Mouse (Mus musculus) liver, postnatal 0 days (tissue): ENCODE data around the gene Pcp4. TPM values are rescaled to one million over a fixed set of nuclear protein-coding genes. Genes with fewer than 3 reads are reported as not detected.
A peak's percentile ranks its signal among the peaks of the same experiment; 100 is the strongest.

Source experiments
- ATAC-seq: fragments of 200-750 bp; cut with Nextera tagmentation; 2 replicates; pipeline ENCODE4 v1.8.0; 2017; ENCODE audit warnings: mild to moderate bottlenecking, moderate library complexity
- DNase-seq: peaks from one replicate; pipeline ENCODE4 v3.0.0-alpha.2; 2016
- H3K27ac ChIP-seq: fragments of 300-500 bp; sonication (generic); 2 replicates; pipeline ENCODE4 v1.5.1; 2014; ENCODE audit warnings: antibody characterized with exemption, moderate library complexity, mild to moderate bottlenecking, low read depth
- H3K27me3 ChIP-seq: fragments of 300-500 bp; sonication (generic); 2 replicates; pipeline ENCODE4 v1.6.1; 2014; ENCODE audit warnings: low read length, control low read depth, mixed read lengths; ENCODE audit not compliant: insufficient read depth
- H3K36me3 ChIP-seq: fragments of 300-500 bp; sonication (generic); replicated peaks from 2 replicates; pipeline ENCODE4 v1.6.1; 2014; ENCODE audit warnings: mild to moderate bottlenecking, control low read depth, low read length, moderate library complexity, mixed read lengths; ENCODE audit not compliant: insufficient read depth
- H3K4me1 ChIP-seq: fragments of 300-500 bp; sonication (generic); 2 replicates; pipeline ENCODE4 v1.6.1; 2014; ENCODE audit warnings: antibody characterized with exemption, mild to moderate bottlenecking, control low read depth; ENCODE audit not compliant: insufficient read depth
- H3K4me2 ChIP-seq: fragments of 300-500 bp; sonication (generic); 2 replicates; pipeline ENCODE4 v1.6.1; 2014; ENCODE audit warnings: low read depth, mild to moderate bottlenecking, low read length, moderate library complexity, mixed read lengths
- H3K4me3 ChIP-seq: fragments of 300-500 bp; sonication (generic); 2 replicates; pipeline ENCODE4 v1.5.1; 2014; ENCODE audit warnings: low read depth, low read length
- H3K9ac ChIP-seq: fragments of 300-500 bp; sonication (generic); replicated peaks from 2 replicates; pipeline ENCODE4 v1.6.1; 2014; ENCODE audit warnings: mild to moderate bottlenecking, moderate library complexity
- H3K9me3 ChIP-seq: fragments of 300-500 bp; sonication (generic); 2 replicates; pipeline ENCODE4 v1.6.1; 2016; ENCODE audit warnings: mild to moderate bottlenecking, control low read depth, low read length, mixed read lengths
- CTCF ChIP-seq: sonication (generic); IDR thresholded peaks from 2 replicates; pipeline ENCODE4 v1.5.1; 2016; ENCODE audit warnings: antibody characterized with exemption, low read depth
- EP300 ChIP-seq: IDR thresholded peaks from 2 replicates; pipeline ENCODE4 v1.6.1; 2016; ENCODE audit warnings: antibody characterized with exemption, low read depth, mild to moderate bottlenecking
- WGBS: fragments of 180-500 bp; shearing (Covaris S2); extraction: QIAGEN DNeasy Blood & Tissue Kit; methylation state at CpG from one replicate; pipeline ENCODE4 v1.1.7; 2014; ENCODE audit not compliant: insufficient replicate concordance; 5-methylcytosine and 5-hydroxymethylcytosine counted together
- polyA plus RNA-seq: library from polyadenylated mRNA; unstranded; fragments of >200 nt; fragmentation: Nextera tagmentation; extraction: Ambion mirVana; gene quantifications from 2 replicates; pipeline ENCODE4 v1.2.1, GENCODE M21; 2015

Gene Pcp4
- polyA plus RNA-seq, 1 experiment from 2014 or later = not detected

- TF ChIP-seq EP300 (no peak), CTCF (no peak)
- H3K4me2 ChIP-seq = no peak overlapping the region
- H3K9me3 ChIP-seq = no peaks in the 10 kb centered on the region
- H3K27me3 ChIP-seq = no peaks in the 10 kb centered on the region
- H3K4me3 ChIP-seq = no peak overlapping the region
- H3K4me1 ChIP-seq = no peaks in the 10 kb centered on the region
- DNase-seq = no peak
- no peak overlapping the region for H3K27ac ChIP-seq
- WGBS = 74% methylated on average over 9 of the region's 9 CpGs
- H3K9ac ChIP-seq = no peak overlapping the region
- ATAC-seq = no peak
- no peaks in the 10 kb centered on the region for H3K36me3 ChIP-seq
These were observed 62.6 kb downstream of the Pcp4 start for GRCm38 (mm10) chr16:96529896-96530568.

GRCm38 (mm10) chr16:96530569-96530898 lies 63.1 kb downstream of the Pcp4 start:
- no peaks in the 10 kb centered on the region for H3K4me1 ChIP-seq
- H3K4me2 ChIP-seq = no peak overlapping the region
- H3K27ac ChIP-seq = no peak overlapping the region
- H3K4me3 ChIP-seq = no peak overlapping the region
- no peaks in the 10 kb centered on the region for H3K36me3 ChIP-seq
- TF ChIP-seq EP300 (no peak), CTCF (no peak)
- ATAC-seq = no peak
- no peak for DNase-seq
- no peaks in the 10 kb centered on the region for H3K27me3 ChIP-seq
- H3K9me3 ChIP-seq = no peaks in the 10 kb centered on the region
- 37% methylated on average over 3 of the region's 3 CpGs for WGBS
- no peak overlapping the region for H3K9ac ChIP-seq

- Histone ChIP-seq H3K9ac (no peak overlapping the region), H3K36me3 (no peaks in the 10 kb centered on the region), H3K27ac (no peak overlapping the region), H3K4me1 (no peaks in the 10 kb centered on the region), H3K4me3 (no peak overlapping the region), H3K9me3 (no peaks in the 10 kb centered on the region), H3K4me2 (no peak overlapping the region), H3K27me3 (no peaks in the 10 kb centered on the region)
- ATAC-seq (peak; percentile 56; the same call in 1 of the 2 replicates), DNase-seq (no peak)
- 61% methylated on average over 4 of the region's 4 CpGs for WGBS
- TF ChIP-seq EP300 (no peak), CTCF (no peak)
These were observed 63.6 kb downstream of the Pcp4 start for GRCm38 (mm10) chr16:96531029-96531428.

GRCm38 (mm10) chr16:96533710-96534109 lies 66.3 kb downstream of the Pcp4 start:
- TF ChIP-seq EP300 = no peak
- DNase-seq = no peak
- 33% methylated on average over 8 of the region's 8 CpGs for WGBS
- peak; percentile 60 for ATAC-seq
- H3K27ac ChIP-seq = no peak overlapping the region
- H3K4me3 ChIP-seq = no peak overlapping the region
- no peaks in the 10 kb centered on the region for H3K4me1 ChIP-seq
- H3K36me3 ChIP-seq = no peaks in the 10 kb centered on the region
- no peaks in the 10 kb centered on the region for H3K9me3 ChIP-seq
- H3K4me2 ChIP-seq = no peak overlapping the region
- H3K27me3 ChIP-seq = no peaks in the 10 kb centered on the region
- no peak overlapping the region for H3K9ac ChIP-seq

- no peaks in the 10 kb centered on the region for H3K27me3 ChIP-seq
- no peak overlapping the region for H3K4me2 ChIP-seq
- DNase-seq (no peak), ATAC-seq (no peak)
- H3K4me3 ChIP-seq = no peak overlapping the region
- 72% methylated on average over 4 of the region's 4 CpGs for WGBS
- TF ChIP-seq CTCF (no peak), EP300 (no peak)
- H3K9me3 ChIP-seq = no peaks in the 10 kb centered on the region
- no peak overlapping the region for H3K27ac ChIP-seq
- no peaks in the 10 kb centered on the region for H3K36me3 ChIP-seq
- H3K4me1 ChIP-seq = no peaks in the 10 kb centered on the region
- no peak overlapping the region for H3K9ac ChIP-seq
These were observed 67.9 kb downstream of the Pcp4 start for GRCm38 (mm10) chr16:96535271-96535670.

GRCm38 (mm10) chr16:96536426-96536825 lies 69.0 kb downstream of the Pcp4 start:
- Histone ChIP-seq H3K4me2 (no peak overlapping the region), H3K36me3 (no peaks in the 10 kb centered on the region), H3K27me3 (no peaks in the 10 kb centered on the region), H3K27ac (no peak overlapping the region), H3K4me1 (no peaks in the 10 kb centered on the region), H3K4me3 (no peak overlapping the region), H3K9me3 (no peaks in the 10 kb centered on the region), H3K9ac (no peak overlapping the region)
- TF ChIP-seq CTCF = no peak
- no peak for TF ChIP-seq EP300
- ATAC-seq = no peak
- no peak for DNase-seq

- H3K27ac ChIP-seq = no peak overlapping the region
- no peak overlapping the region for H3K4me2 ChIP-seq
- no peak for DNase-seq
- no peak overlapping the region for H3K4me3 ChIP-seq
- H3K36me3 ChIP-seq = no peaks in the 10 kb centered on the region
- no peaks in the 10 kb centered on the region for H3K27me3 ChIP-seq
- no peak for TF ChIP-seq EP300
- no peak for TF ChIP-seq CTCF
- ATAC-seq = no peak
- H3K9ac ChIP-seq = no peak overlapping the region
- H3K9me3 ChIP-seq = no peaks in the 10 kb centered on the region
- no peaks in the 10 kb centered on the region for H3K4me1 ChIP-seq
- 54% methylated on average over 4 of the region's 4 CpGs for WGBS
These were observed 71.7 kb downstream of the Pcp4 start for GRCm38 (mm10) chr16:96539091-96539490.
